Mouse (Mus musculus) ovary, postnatal 14 days (tissue): ENCODE measurements around the gene Slc35d2.
"Not testable (repeated sequence)": the region's sequence is repeated elsewhere in the genome, so short reads cannot be mapped to it uniquely, and the experiment has no call there.

Source experiments
- DNase-seq: peaks from one replicate; pipeline ENCODE4 v3.0.0; 2022; ENCODE audit warnings: low spot score

Gene Slc35d2

GRCm38 (mm10) chr13:64052281-64052680 is 76.9 kb downstream of the Slc35d2 start:
- not testable (repeated sequence) for DNase-seq

GRCm38 (mm10) chr13:64050895-64051294 is 78.3 kb downstream of the Slc35d2 start:
- DNase-seq: no peak

- no peak for DNase-seq
Measured at GRCm38 (mm10) chr13:64049535-64049934, 79.6 kb downstream of the Slc35d2 start.

GRCm38 (mm10) chr13:64048467-64048866 is 80.7 kb downstream of the Slc35d2 start:
- DNase-seq: no peak
